Mouse (Mus musculus) thymus, postnatal 36 days (tissue): ENCODE results near the gene Lrmda.
A peak's percentile ranks its signal among the peaks of the same experiment; 100 is the strongest.

ENCODE experiments used
- DNase-seq, 2 experiments: peaks; one replicate each; pipeline ENCODE4 v3.0.0; 2022; ENCODE audit warnings: mixed read lengths in 2 of 2

The Lrmda gene

DNA sequence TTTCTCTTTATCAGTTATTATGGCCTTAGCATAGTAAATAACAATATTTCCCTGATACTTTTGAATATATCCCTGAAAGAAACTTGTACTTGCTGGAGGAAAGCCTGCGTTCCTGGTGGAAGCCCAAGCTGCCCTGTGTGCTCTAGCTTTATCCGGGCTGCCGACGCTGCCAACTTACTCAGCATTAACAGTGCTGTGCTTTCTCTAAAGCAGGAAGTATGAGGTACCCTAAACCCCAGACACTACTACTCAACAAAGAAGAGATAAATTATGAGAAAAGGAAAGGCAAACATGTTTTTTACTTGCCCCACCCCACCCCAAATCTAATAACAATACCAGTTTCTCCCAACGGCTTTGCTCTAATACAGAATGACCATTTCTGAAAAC, 240.5 kb downstream of the Lrmda start:
- DNase-seq, result no peak

DNA sequence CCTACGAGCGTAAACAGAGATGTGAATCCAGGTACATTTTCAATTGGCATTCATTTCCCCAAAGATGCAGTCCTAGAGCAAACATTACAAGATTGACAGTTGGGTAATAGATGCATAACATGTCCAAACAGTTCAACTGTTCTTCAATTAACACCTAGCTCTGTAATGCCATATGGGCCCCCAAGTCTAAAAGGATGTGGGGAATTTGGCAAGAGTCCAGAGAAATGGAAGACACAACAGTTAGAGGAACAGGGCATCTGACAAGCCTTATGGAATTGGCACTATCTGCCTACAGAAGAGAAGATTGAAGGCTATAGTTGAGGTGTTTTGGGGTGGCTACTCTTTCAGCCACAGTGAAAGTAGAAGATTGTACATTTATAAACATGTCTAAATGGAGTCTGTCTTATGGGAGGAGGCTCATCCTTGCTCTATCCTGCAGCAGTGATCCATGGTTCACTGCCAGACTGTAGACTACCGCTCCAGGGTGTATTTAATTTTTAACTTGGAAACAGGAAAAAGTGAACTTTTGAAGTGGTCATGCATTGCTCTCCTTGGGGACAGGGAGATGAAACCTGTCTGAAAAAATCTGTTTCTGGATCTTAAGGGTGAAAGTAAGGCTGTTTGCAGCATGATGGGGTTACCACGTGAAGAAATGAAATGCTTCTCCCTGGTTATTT, 245.9 kb downstream of the Lrmda start:
- DNase-seq, result no peak

DNA sequence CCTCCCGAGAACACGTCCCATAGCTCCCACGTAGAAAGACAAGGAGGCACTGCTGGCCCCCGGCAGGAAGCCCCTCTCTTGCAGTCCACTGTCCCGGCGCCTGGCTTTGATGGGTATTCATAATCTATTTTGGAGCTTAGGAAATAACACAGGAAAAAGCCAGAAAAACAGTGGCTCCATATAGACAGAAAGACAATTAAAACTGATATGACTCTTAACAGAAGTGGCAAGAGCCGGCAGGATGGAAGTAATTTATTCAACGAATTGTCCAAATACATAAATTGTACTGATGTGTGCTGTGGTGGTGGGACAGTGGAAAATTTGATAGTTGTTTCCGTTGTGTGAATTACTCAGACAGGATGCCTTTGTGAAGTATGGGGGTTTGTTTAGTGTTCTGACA, 250.3 kb downstream of the Lrmda start:
- no peak for DNase-seq

DNA sequence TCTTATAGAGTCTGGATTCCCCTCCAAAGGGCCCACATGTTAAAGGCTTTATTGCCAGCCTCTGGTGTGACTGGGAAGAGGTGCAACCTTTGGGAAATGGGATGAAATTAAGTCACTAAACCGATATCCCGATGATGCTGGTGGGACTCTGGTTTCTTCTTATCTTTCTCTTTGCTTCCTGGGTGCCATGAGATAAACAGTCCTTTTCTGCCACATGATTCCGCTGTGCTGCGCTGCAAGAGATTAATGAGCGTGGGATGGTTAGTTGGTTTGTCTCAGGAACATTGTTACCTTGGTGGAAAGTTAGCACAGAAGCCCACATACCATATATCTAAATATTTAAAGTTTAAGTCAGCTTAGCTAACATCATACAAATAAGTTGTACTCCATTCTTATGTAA, 258.5 kb downstream of the Lrmda start:
- no peak for DNase-seq

DNA sequence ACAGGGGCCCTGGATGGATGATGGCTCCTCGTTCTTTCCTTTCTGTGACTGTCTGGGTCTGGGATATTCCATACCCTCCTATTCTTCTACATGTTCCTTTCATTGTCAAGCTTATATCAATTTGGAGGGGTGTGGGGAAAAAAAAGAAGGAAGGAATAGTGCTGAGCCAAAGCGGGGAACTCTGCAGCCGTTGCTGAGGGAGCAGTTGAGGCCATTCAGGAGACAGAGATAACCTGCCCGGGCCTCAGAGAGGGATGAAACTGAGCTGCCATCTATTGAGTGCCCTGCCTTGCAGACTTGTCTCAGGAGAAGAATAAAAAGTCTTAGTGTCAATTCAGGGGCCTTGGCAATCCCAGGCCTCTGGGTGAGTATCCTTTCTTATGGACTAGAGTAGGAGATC, 260.1 kb downstream of the Lrmda start:
- DNase-seq, result no peak

DNA sequence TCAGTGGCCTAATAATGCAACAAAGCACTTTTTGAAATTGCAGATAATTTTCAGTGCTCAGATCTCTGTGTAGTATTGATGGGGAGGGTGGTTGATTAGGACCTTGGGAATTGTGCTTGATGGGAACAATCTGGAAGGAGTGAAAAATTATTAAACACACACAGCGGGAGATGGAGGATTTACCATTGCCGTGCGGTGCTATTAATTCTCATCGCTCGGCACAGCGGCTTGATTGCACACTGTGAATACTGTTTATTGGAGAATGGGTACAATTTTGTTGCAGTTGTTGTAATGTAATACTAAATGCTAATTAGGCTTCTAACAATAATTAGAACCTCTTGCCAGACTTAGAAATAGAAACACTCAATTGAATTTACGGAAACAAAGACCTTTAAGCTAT, 262.1 kb downstream of the Lrmda start:
- DNase-seq, result no peak

DNA sequence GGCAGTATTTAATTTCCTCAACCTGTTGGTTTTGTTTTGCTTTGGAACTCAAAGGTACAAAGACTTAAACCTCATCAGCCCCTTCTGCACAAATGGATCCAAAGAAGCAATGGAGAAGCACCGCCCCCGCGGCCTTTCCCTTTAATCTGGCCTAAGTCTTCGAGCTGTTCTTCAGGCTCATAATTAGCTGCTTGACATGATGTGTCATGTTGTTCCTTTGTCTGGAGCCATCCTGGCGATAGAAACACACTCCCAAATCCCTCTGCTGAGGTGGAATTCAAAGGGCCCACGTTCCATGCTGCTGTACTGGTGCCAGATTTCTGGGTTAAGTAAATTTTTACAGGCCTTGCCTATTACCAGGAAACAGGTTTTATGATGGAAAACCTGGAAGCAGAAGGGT, 263.3 kb downstream of the Lrmda start:
- DNase-seq, result no peak

DNA sequence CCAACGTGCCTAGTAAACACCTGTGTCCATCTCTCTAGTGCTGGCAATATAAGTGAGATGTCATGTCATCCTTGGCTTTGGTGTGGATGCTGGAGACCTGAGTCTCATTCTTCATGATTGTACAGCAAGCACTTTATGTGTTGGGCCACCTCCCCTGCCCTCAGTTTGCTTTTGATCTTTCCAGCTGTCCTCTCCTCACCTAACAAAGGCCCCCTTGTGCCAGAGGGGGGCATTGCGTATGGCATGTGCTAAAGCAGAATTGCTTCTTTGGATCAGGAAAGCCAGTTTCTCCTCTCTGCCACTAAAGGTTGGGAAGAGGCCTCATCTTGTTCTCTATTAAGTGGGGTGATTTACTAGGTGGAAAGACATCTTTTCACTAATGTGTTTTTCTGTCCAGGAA, 264.2 kb downstream of the Lrmda start:
- peak; percentile 14 to 31 for DNase-seq

DNA sequence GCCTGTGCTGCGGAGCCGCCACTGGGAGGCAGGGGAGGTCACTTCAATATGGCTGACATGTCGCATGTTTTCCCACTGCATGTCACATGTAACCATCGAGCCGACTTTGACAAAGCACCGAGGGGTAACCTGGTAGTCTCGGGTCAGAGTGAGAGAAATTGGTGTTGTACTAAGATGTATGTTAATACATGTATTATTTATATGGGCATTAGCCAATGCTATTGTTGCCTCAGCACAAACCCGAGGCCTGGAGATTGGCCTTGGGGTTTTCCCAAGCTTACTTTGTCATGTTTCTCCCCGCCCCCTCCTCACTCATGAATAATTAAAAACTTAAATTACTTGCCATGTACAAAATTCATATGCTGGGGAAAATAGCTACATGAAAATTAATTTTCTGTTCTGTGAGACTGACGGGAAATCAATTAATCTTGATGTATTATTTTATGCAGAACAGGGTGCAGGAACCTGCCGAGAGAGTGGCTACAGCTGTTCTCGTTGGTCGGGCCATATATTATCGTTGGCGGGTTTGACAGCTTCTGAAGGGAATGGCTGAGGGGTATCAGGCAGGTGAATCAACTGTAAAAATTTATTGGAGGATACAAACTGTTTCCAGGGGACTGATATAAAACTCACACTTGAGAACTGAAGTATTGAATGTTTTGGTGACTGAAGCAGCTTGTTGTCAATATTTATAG, 265.5 kb downstream of the Lrmda start:
- no peak for DNase-seq

DNA sequence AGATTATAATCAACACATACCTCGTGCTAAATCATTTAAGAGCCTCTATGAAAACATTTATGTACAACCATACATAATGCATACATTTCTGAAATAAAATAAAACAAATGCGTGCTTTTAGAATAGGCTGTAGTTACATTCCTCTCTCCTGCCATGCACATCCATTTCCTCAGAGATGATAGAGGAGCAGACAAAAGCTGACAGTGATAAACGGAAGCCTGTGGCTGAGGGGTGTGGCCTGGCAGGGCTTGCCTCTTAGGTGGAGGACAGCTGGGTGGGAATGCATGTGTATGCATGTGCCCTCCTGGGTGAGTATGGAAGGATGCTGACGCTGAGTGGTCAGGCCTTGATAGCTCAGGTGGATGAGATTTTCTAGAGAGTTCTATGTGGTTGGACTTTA, 266.3 kb downstream of the Lrmda start:
- peak; percentile 12 to 29 for DNase-seq

DNA sequence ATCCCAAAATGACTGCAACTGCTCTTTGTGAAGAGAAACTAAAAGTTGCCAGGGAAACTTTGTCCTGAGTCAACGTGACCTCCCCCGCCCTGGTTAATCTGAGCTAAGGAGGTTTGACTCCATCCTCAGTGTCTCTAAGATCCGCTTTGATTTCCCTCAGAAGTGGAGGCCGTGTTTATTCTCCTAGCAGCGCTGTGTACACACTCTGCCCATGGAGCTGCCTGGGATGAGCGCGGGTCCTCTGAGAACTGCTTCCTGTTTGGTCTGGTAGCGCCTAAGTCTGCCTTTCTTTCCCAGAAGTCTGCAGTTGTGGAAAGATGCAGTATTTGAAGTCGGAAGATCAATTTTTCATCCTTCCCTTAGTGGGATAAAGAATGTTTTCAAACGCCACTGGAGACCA, 268.7 kb downstream of the Lrmda start:
- DNase-seq, result no peak

DNA sequence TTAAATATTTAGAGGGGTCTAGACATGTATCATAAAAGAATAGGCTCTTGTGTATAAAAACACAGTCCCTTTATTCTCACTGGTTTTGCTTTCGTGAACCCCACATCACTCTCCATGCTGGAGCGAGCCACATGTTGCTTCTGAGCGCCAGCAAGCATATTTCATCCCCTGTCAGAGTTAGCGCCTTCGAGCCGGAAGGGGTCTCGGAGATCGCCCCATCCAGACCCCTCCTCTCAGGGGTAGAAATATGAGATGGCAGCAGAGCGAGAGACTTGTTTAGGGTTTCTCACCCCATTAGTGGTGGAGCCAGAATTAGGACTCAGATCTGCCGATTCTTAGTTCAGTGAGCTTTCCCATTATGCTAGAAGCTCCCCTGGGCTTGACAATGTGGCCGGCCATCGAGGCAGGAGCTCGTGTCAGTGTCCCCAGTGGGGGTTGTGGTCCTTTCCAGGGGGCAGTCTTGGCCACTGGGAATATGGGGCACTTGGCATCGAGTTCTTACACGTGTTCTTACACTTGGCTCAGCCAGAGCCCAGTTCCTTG, 269.9 kb downstream of the Lrmda start:
- no peak for DNase-seq

DNA sequence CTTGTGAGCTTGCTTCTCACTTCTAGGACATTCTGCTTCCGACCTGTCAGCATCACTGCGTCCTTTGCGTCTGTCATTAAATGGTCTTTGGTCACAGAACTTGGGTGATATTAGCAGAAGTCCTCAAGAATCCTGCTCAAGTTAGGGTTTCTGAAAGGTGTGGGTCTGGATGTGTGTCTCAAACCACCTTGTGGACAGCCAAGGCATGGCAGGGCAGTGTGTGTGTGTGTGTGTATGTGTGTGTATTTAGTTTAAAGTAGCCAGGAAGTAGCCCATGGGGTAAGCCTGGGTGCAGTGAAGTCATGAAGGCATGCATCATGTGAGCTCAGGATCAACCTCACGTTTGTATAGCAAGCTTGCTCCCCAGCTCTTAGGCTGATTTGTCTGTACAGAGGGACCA, 274.9 kb downstream of the Lrmda start:
- DNase-seq, result no peak

DNA sequence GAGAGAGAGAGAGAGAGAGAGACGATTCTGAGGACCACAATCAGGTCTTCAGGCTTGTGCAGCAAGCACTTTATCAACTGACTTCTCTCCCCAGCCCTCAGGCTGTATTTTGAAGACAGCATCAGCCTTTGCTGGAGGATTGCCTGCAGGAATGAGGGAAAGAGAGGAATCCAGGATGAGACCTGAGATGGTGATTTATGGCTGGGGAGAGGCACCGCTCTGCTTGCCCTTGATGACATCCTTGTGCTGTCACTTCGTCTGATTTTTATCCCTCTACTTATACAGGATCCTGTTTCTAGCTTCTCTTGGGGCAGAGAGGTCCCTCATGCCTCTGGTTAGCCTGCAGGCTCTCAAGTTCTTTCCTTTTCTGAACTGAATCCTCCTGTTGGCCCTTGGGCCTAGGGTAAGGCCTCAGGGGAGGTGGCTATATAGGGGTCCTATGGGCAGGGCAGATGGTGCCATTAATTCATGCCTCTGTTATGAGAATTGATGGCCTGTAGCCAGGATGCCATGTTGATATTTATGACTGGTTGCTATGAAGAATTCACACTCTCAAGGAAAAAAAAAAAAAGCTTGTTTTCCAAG, 277.2 kb downstream of the Lrmda start:
- no peak for DNase-seq

DNA sequence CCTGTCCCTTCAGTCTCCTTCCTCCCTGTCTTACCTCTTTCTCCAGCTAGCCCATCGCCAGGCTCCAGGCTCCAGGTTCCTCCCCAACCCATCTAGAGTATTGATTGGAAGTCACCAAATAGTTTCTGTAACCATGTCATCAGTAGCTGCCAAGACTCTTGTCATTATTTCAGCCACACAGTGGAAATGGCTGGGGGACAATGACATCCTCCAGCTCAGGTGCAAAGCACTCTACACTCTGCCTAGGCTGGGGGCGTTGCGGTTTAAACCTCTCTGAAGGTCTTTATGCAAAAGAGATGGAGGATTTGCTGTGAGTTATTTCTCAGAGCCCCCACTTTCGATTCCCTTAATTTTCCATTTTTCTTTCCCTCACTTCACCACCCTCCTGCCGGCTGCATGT, 287.2 kb downstream of the Lrmda start:
- DNase-seq, result no peak

DNA sequence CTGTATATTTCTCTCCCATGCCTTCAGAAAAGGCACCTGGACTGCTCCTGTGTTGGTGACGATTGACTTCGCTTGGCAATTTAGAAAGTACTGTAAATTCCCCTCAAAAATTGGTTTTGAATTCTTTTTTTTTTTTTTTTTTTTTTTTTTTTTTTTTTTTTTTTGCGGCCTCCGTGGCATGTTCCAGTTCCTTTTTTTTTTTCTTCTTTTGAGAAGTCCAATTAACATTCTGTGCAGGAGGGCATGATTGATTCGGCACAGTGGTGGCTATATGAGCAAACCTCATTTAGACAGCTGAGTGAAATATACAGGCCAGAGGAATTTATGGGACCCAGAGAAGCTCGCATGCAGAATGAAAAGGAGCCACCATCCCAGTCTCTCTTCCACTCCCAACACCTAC, 288.5 kb downstream of the Lrmda start:
- DNase-seq, result no peak

DNA sequence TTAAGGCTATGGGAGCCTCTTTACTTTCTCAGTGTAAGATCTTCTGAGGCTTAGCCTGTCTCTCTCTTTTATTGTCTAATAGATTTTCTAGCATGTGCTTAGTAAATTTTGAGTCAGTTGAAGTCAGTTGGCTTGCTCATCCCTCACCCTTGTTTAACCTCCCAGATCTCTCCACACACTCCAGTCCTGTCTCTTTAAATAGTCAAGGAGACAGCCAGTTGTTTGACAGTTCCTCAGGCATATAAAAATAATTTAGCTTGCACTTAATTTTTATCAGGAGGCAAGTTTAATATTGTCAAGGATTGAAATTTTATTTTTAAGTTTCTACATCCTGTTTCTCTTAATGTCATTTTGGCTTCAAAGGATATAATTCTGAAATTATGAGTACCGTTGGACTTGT, 303.5 kb downstream of the Lrmda start:
- DNase-seq, result no peak

DNA sequence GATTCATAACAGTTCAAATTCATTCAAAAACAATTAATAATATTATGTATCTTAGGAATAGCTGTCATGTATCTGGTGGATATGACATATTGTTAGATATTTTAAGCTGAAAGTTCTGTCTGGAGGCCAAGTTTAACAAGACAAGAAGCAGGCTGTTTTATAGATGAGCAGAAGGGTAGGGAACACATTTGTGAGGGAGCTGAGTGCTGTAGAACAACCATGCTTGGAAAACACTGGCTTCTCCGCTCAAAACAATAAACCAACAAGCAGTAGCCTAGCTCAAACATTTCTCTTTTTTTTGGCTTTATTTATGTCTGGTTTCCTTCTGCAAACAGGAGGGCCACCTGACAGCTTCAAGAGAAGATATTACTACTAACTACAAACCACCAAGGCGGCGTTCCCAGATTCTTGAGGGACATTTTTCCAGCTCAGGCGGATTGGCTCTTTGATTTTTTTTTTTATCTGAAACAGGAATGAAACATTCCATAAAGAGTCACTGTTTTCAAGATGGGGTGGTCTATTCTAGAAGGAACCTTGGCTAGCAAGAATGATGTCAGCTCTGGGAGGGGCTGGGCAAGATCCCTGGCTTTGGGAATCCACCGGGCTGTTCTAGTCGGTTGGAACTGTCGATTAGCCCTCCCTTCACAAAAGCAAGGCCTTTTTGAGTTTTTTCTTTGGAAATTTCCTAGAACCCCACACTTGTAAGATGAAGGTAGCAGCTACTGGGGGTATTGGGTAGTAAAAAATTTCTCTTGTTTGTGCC, 304.2 kb downstream of the Lrmda start:
- no peak for DNase-seq

DNA sequence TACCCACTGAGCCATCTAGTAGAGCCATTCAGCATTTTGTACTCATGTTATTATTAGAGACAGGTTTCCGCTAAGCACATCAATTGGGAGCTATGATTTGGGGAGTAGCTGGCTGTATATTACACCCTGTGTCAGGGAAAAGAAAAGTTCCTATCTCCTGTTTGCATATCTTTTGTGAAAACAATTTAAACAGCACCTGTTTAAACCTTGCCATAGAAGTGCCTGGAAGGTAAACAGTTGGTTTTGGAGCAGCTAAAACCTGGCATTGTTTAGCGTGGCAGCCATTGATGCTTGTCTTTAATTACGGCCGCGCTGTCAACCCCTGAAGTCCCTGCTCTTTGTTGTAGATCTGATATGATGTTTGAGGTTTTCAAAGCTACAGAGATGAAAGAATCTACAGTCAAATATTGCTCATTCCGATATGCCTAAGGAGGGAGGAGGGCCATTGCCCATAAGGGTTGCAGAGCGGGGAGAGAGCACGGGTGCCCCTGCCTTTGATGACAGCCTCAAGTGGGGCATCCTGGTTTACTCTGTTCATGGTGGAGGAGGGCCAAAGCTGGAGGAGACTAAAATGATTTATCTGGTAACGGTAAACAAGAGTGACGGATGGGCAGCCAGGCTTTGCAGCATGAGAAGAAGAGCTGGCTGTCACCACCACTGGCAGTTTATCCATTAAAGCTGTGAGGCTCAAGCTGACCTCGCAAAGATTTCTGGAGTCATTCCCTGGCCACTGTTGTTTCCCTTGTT, 306.9 kb downstream of the Lrmda start:
- no peak for DNase-seq

DNA sequence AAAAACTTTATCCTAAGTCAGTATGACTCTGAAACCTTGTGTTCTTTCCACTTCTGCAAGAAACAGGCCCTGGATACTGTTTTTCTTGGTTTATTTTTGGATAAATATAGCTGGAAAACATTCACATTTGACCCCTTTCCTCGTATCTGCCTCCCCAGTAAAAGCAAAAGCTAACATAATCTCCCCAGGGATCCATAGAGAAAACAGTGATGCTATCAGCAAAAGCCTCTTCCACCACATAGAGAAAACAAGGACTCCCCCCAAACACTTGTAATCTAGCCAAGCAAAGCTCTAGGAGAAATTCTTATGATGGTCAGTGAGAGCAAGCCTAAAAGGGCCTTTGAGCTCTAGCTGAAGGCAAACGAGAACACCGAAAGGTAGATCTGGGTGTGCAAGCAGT, 309.7 kb downstream of the Lrmda start:
- no peak for DNase-seq

DNA sequence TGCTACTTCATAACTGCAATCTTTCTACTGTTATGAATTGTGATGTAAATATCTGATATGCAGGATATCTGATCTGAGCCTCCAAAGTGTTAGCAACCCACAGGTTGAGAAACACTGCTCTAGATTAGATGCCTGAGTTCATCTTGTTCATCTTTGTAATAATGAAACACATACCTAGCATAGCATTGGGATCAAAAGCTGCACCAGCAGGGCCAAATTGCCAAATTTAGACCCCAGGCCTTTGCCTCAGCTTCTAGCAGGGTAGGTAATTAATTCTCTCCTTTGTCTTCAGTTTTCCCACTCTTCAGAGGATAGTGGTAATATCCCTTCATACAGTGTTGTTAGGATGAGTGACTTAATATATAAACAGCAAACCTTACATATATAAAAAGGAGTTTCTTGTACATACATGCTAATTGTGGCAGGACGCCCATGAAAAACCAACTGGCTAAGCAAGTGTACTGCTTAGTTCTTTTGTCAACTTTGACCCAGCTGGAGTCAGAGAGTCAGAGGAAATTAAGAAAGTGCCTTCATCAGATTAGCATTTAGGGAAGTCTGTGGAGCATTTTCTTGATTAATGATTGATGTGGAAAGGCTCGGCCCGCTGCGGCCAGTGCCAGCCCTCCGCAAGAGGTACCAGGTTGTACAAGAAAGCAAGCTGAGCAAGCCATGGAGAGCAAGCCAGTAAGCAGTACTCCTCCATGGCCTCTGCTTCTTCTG, 315.7 kb downstream of the Lrmda start:
- DNase-seq, result no peak

DNA sequence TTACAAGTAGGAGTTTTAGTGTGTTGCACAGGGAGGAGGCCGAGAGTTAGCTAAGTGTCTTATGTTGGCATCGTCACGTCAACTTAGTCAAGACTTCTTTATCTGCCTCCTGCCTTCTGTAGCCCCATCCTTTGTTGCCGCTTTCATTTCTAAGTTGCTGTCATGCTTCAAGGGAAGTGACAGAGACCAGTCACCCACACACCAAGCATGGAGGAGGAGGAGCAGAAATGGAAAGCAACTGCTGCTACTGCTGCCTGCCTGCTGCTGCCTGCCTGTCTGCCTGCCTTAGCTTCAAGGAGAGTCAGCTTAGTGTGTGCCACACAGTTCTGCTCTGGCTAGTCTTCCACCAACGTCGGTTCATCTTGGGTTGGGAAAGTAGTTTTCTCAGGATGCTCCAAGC, 319.7 kb downstream of the Lrmda start:
- no peak for DNase-seq
